Mouse (Mus musculus): ENCODE measurements around the gene Pgap2. TPM values are rescaled to one million over a fixed set of nuclear protein-coding genes. Genes with fewer than 3 reads are reported as not detected.

The Pgap2 gene
- 57.8 and 61.3 TPM in 2 replicates for polyA plus RNA-seq (2015; fragmentation: Nextera tagmentation; extraction: Ambion mirVana)

GRCm38 (mm10) chr7:102209756-102210721 lies at the start of gene Pgap2, which contains the start of gene Nup98:
Gene Pgap2, plus strand, starts transcription at chr7:102210208.
Gene Nup98, minus strand, starts transcription at chr7:102210176.
- Histone ChIP-seq H3K27me3 (ENCODE audit: control insufficient read depth, insufficient read depth, low read depth, low read length) (no peaks in the 10 kb centered on the region), H3K9ac (ENCODE audit: low read depth, low read length) (peak within 1 kb of the TSS; percentile 79), H3K36me3 (ENCODE audit: control insufficient read depth, insufficient read depth, low read length) (no peaks in the 10 kb centered on the region), H3K9me3 (replicated peaks; ENCODE audit: control insufficient read depth, low read length, poor library complexity, severe bottlenecking) (no peaks in the 10 kb centered on the region), H3K27ac (ENCODE audit: low read length) (peak within 1 kb of the TSS; percentile 95), H3K4me2 (ENCODE audit: low read length) (peak within 1 kb of the TSS; percentile 91), H3K4me3 (ENCODE audit: low read depth, low read length) (peak within 1 kb of the TSS; percentile 81), H3K4me1 (ENCODE audit: control insufficient read depth, insufficient read depth, low read length) (peaks cover 18% of the 10 kb centered on the region)
- WGBS = 1% methylated on average over 84 of the region's 87 CpGs
- ATAC-seq = peak; percentile 99

GRCm38 (mm10) chr7:102170300-102170699 lies 39.7 kb upstream of the Pgap2 start:
- Histone ChIP-seq H3K36me3 (ENCODE audit: control insufficient read depth, insufficient read depth, low read length) (peaks cover 3% of the 10 kb centered on the region; the same call in 1 of the 2 replicates), H3K9me3 (replicated peaks; ENCODE audit: control insufficient read depth, low read length, poor library complexity, severe bottlenecking) (no peaks in the 10 kb centered on the region), H3K27ac (ENCODE audit: low read length) (no peak overlapping the region), H3K27me3 (ENCODE audit: control insufficient read depth, insufficient read depth, low read depth, low read length) (no peaks in the 10 kb centered on the region), H3K4me2 (ENCODE audit: low read length) (no peak overlapping the region), H3K4me1 (ENCODE audit: control insufficient read depth, insufficient read depth, low read length) (no peaks in the 10 kb centered on the region), H3K4me3 (ENCODE audit: low read depth, low read length) (no peak overlapping the region), H3K9ac (ENCODE audit: low read depth, low read length) (no peak overlapping the region)
- no peak for ATAC-seq

GRCm38 (mm10) chr7:102183849-102184248 lies 26.2 kb upstream of the Pgap2 start:
- WGBS = 87% methylated on average over 3 of the region's 3 CpGs

DNA sequence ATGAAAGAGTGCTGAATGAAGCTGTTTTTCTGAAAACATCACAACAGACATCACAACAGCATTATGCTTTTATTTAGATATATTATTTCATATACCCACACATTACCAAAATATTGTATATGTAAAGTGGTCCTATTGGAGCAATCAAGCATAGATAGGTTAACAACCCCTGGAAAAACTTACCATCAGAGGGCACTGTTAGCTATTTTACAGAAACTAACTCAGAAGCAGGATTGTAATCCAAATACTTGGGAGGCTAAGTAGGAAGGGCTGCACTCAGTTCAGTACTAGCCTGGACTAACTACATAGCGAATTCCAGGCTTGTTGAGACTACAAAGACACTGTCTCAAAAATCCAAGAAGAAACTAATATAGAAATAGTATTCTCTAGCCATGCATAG lies 17.7 kb upstream of the Pgap2 start:
- H3K27ac ChIP-seq (ENCODE audit: low read length) = no peak overlapping the region
- no peak for ATAC-seq
- H3K9ac ChIP-seq (ENCODE audit: low read depth, low read length) = no peak overlapping the region
- H3K9me3 ChIP-seq (replicated peaks; ENCODE audit: control insufficient read depth, low read length, poor library complexity, severe bottlenecking) = no peaks in the 10 kb centered on the region
- H3K4me1 ChIP-seq (ENCODE audit: control insufficient read depth, insufficient read depth, low read length) = no peaks in the 10 kb centered on the region
- 94% methylated on average over 1 of the region's 1 CpGs for WGBS
- H3K4me2 ChIP-seq (ENCODE audit: low read length) = no peak overlapping the region
- H3K27me3 ChIP-seq (ENCODE audit: control insufficient read depth, insufficient read depth, low read depth, low read length) = no peaks in the 10 kb centered on the region
- no peak overlapping the region for H3K4me3 ChIP-seq (ENCODE audit: low read depth, low read length)
- H3K36me3 ChIP-seq (ENCODE audit: control insufficient read depth, insufficient read depth, low read length) = peaks cover 21% of the 10 kb centered on the region

More at GRCm38 (mm10) chr7:102183849-102184248, 26.2 kb upstream of the Pgap2 start:
- Histone ChIP-seq H3K27me3 (ENCODE audit: control insufficient read depth, insufficient read depth, low read depth, low read length) (no peaks in the 10 kb centered on the region), H3K4me1 (ENCODE audit: control insufficient read depth, insufficient read depth, low read length) (no peaks in the 10 kb centered on the region), H3K9ac (ENCODE audit: low read depth, low read length) (no peak overlapping the region), H3K27ac (ENCODE audit: low read length) (no peak overlapping the region), H3K36me3 (ENCODE audit: control insufficient read depth, insufficient read depth, low read length) (peaks cover 30% of the 10 kb centered on the region), H3K4me2 (ENCODE audit: low read length) (no peak overlapping the region), H3K4me3 (ENCODE audit: low read depth, low read length) (no peak overlapping the region), H3K9me3 (replicated peaks; ENCODE audit: control insufficient read depth, low read length, poor library complexity, severe bottlenecking) (no peaks in the 10 kb centered on the region)
- ATAC-seq = no peak

DNA sequence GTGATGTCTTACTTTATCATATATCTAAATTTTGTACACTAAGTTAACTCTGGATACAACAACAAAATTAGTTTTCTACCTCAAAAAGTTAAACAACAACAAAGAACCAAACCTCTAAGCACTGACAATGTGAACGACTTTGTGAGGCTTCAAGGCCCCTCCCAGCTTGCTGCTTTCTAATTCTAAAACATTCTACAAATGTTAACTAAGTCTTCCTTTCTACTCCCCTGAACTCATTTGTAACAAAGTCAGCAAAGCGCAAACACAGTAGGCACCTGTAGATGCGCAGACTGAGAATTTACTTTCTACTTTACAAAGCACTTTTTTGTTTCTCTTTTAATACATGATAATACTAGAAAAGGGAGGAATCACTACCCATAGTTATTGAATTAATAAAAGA lies 9.4 kb upstream of the Pgap2 start:
- Histone ChIP-seq H3K9ac (ENCODE audit: low read depth, low read length) (no peak overlapping the region), H3K27me3 (ENCODE audit: control insufficient read depth, insufficient read depth, low read depth, low read length) (no peaks in the 10 kb centered on the region), H3K27ac (ENCODE audit: low read length) (no peak overlapping the region), H3K4me3 (ENCODE audit: low read depth, low read length) (no peak overlapping the region), H3K4me1 (ENCODE audit: control insufficient read depth, insufficient read depth, low read length) (no peaks in the 10 kb centered on the region), H3K36me3 (ENCODE audit: control insufficient read depth, insufficient read depth, low read length) (no peaks in the 10 kb centered on the region), H3K9me3 (replicated peaks; ENCODE audit: control insufficient read depth, low read length, poor library complexity, severe bottlenecking) (no peaks in the 10 kb centered on the region), H3K4me2 (ENCODE audit: low read length) (no peak overlapping the region)
- 78% methylated on average over 3 of the region's 3 CpGs for WGBS
- ATAC-seq = no peak

- no peak for ATAC-seq
- no peak overlapping the region for H3K27ac ChIP-seq (ENCODE audit: low read length)
- H3K4me1 ChIP-seq (ENCODE audit: control insufficient read depth, insufficient read depth, low read length) = no peaks in the 10 kb centered on the region; the same call in 1 of the 2 replicates
- H3K4me2 ChIP-seq (ENCODE audit: low read length) = no peak overlapping the region
- no peak overlapping the region for H3K9ac ChIP-seq (ENCODE audit: low read depth, low read length)
- H3K36me3 ChIP-seq (ENCODE audit: control insufficient read depth, insufficient read depth, low read length) = no peaks in the 10 kb centered on the region
- H3K9me3 ChIP-seq (replicated peaks; ENCODE audit: control insufficient read depth, low read length, poor library complexity, severe bottlenecking) = no peaks in the 10 kb centered on the region
- no peaks in the 10 kb centered on the region for H3K27me3 ChIP-seq (ENCODE audit: control insufficient read depth, insufficient read depth, low read depth, low read length)
- H3K4me3 ChIP-seq (ENCODE audit: low read depth, low read length) = no peak overlapping the region
Measured at GRCm38 (mm10) chr7:102200996-102201785, 8.8 kb upstream of the Pgap2 start.

DNA sequence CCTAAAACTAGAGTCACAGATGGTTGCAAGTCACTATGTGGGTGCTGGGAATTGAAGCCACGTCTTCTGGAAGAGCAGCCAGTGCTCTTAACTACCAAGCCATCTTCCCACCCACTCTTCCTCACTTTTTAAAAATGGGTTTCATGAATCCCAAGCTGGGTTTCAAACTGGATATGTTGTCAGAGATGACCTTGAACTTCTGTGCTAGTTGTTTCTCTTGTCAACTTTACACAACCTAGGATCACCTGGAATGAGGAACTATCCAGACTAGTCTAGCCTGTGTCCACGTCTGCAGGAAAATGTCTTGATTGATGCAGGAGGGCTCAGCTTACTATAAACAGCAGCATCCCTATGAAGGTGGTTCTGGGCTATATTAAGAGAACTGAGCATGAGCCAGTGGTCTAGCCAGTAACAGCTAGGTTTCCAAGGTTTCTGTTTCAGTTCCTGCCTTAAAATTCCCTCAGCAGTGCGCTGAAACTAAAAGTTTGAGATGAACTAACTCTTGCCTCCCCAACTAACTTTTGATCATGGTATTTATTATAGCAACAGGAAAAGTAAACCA lies 5.6 kb upstream of the Pgap2 start:
- 86% methylated on average over 3 of the region's 3 CpGs for WGBS

DNA sequence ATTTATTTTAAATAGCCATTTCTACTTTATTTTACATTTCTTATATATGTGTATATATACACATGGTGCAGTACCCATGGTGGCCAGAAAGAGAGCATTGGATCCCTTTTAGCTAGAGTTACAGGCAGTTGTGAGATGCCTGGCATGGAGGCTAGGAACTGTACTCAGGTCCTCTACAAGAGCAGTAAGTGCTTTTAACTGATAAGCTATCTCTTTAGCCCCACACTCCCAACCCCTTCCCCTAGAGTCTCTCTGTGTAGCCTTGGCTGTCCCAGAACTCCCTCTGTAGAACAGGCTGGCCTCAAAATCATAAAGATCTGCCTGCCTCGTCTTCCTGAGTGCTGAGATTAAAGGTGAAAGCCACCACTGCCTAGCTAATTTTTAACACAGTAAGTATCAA lies 4.4 kb upstream of the Pgap2 start:
- no peak overlapping the region for H3K27ac ChIP-seq (ENCODE audit: low read length)
- no peaks in the 10 kb centered on the region for H3K36me3 ChIP-seq (ENCODE audit: control insufficient read depth, insufficient read depth, low read length)
- WGBS = 79% methylated on average over 1 of the region's 1 CpGs
- ATAC-seq = no peak
- H3K4me1 ChIP-seq (ENCODE audit: control insufficient read depth, insufficient read depth, low read length) = peaks cover 18% of the 10 kb centered on the region
- no peaks in the 10 kb centered on the region for H3K27me3 ChIP-seq (ENCODE audit: control insufficient read depth, insufficient read depth, low read depth, low read length)
- H3K4me3 ChIP-seq (ENCODE audit: low read depth, low read length) = no peak overlapping the region
- H3K9me3 ChIP-seq (replicated peaks; ENCODE audit: control insufficient read depth, low read length, poor library complexity, severe bottlenecking) = no peaks in the 10 kb centered on the region
- no peak overlapping the region for H3K4me2 ChIP-seq (ENCODE audit: low read length)
- H3K9ac ChIP-seq (ENCODE audit: low read depth, low read length) = no peak overlapping the region

More for the DNA sequence above, 5.6 kb upstream of the Pgap2 start:
- Histone ChIP-seq H3K4me1 (ENCODE audit: control insufficient read depth, insufficient read depth, low read length) (peaks cover 18% of the 10 kb centered on the region), H3K36me3 (ENCODE audit: control insufficient read depth, insufficient read depth, low read length) (no peaks in the 10 kb centered on the region), H3K27ac (ENCODE audit: low read length) (no peak overlapping the region), H3K4me3 (ENCODE audit: low read depth, low read length) (no peak overlapping the region), H3K27me3 (ENCODE audit: control insufficient read depth, insufficient read depth, low read depth, low read length) (no peaks in the 10 kb centered on the region), H3K4me2 (ENCODE audit: low read length) (no peak overlapping the region), H3K9ac (ENCODE audit: low read depth, low read length) (no peak overlapping the region), H3K9me3 (replicated peaks; ENCODE audit: control insufficient read depth, low read length, poor library complexity, severe bottlenecking) (no peaks in the 10 kb centered on the region)
- ATAC-seq = no peak

All from midbrain, embryonic 16.5 days (tissue).